Mouse (Mus musculus): ENCODE results near the gene Gpr15. TPM values are rescaled to one million over a fixed set of nuclear protein-coding genes. Genes with fewer than 3 reads are reported as not detected.
A peak's percentile ranks its signal among the peaks of the same experiment; 100 is the strongest.

Gene Gpr15
- polyA plus RNA-seq, 2 experiments: 0.07 to 0.14 TPM

DNA sequence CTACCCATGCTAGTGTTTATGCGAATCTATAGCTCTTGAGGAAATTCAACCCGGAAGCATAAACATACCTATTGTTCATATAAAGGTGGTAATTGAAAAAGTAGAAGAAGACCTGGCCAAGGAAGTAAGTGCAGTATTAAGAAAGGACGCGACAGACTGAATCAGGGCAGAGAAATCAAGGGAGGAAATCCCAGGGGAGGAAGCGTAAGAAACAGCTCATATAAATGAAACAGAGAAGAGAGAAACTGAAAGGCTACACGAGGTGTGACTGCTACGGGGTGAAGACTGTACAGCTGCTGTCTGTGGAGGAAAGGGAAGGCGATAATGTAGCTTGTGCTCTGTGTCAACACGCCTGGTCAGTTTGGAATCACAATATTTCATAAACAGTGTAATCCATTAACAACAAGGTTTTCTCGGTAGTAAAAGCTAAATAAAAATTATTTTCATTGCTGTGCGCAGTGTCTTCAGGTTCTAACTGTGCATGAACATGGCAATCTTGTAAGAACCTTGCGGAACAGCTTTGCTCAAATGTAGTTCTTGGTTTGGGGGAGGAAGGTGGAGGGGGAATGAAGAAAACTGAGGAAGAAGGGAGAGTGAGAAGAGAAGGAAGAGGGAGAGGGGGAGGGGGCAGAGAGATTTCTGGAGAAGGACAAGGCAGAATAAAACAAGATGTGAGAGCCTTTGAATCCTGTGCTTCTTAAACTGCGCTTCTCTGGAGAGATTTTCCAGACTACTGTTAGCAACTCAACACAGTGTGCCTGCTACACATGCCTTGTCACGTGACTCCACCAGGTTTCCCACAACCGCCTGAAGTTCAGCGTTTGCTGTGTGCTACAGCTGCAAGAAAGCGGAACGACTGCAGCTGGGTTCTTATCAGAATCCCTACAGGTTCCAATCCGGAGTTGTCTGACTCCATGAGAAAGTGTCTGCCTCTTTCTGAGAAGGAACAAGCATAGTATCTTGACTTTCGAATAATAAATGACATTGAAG, 33.0 kb downstream of the Gpr15 start:
- Histone ChIP-seq H3K36me3 (replicated peaks; ENCODE audit: control insufficient read depth, insufficient read depth, low read depth) (peaks cover 16% of the 10 kb centered on the region), H3K4me2 (ENCODE audit: low read depth) (no peak overlapping the region; the same call in 1 of the 2 replicates), H3K4me3 (ENCODE audit: insufficient read depth in 1 of 2, low read depth in 2 of 2, low read length in 2 of 2) (no peak overlapping the region), H3K27ac (no peak overlapping the region), H3K9ac (replicated peaks) (no peak overlapping the region), H3K27me3 (ENCODE audit: control insufficient read depth, insufficient read depth, low read length) (no peaks in the 10 kb centered on the region), H3K4me1 (replicated peaks; ENCODE audit: control insufficient read depth in 2 of 2, insufficient read depth in 2 of 2, low read length in 1 of 2) (no peaks in the 10 kb centered on the region; a peak in 2 of 4 replicates), H3K9me3 (ENCODE audit: control insufficient read depth, low read length) (no peaks in the 10 kb centered on the region)
- WGBS (ENCODE audit: insufficient replicate concordance): 61% methylated on average over 20 of the region's 20 CpGs
- ATAC-seq (ENCODE audit: insufficient read depth) (no peak), DNase-seq (ENCODE audit: low read depth in 3 of 3, low spot score in 3 of 3) (no peak)
- TF ChIP-seq EP300 (IDR thresholded peaks at IDR 0.05; ENCODE audit: low read depth): no peak
- no peak for TF ChIP-seq CTCF (IDR thresholded peaks at IDR 0.05; ENCODE audit: low read depth)

GRCm38 (mm10) chr16:58684537-58684936, 34.3 kb downstream of the Gpr15 start:
- peak overlapping the region; percentile 31 for H3K27ac ChIP-seq
- H3K4me3 ChIP-seq (ENCODE audit: insufficient read depth in 1 of 2, low read depth in 2 of 2, low read length in 2 of 2): no peak overlapping the region
- H3K36me3 ChIP-seq (replicated peaks; ENCODE audit: control insufficient read depth, insufficient read depth, low read depth): peaks cover 24% of the 10 kb centered on the region
- no peaks in the 10 kb centered on the region for H3K27me3 ChIP-seq (ENCODE audit: control insufficient read depth, insufficient read depth, low read length)
- ATAC-seq (ENCODE audit: insufficient read depth): peak; percentile 22; the same call in 1 of the 2 replicates
- H3K9me3 ChIP-seq (ENCODE audit: control insufficient read depth, low read length): no peaks in the 10 kb centered on the region
- no peaks in the 10 kb centered on the region; a peak in 2 of 4 replicates for H3K4me1 ChIP-seq (replicated peaks; ENCODE audit: control insufficient read depth in 2 of 2, insufficient read depth in 2 of 2, low read length in 1 of 2)
- DNase-seq (ENCODE audit: low read depth in 3 of 3, low spot score in 3 of 3): no peak
- TF ChIP-seq CTCF (IDR thresholded peaks at IDR 0.05; ENCODE audit: low read depth): peak; percentile 55
- no peak for TF ChIP-seq EP300 (IDR thresholded peaks at IDR 0.05; ENCODE audit: low read depth)
- no peak overlapping the region for H3K9ac ChIP-seq (replicated peaks)
- no peak overlapping the region for H3K4me2 ChIP-seq (ENCODE audit: low read depth)

DNA sequence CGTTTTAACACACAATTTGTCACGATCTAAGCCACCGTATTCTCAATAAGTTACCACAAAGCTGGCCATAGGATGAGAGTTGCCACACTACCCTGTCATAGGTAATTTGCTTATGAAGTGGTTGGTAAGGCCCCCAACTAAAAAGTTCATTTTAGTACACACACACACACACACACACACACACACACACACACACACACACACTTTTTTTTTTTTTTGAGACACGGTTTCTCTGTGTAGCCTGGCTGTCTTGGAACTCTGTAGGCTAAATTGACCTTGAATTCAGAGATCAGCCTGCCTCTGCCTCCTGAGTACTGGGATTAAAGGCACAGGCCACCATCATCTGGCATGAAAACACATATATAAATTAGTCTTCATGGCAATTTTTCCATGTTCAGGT, 35.0 kb downstream of the Gpr15 start:
- Histone ChIP-seq H3K27me3 (ENCODE audit: control insufficient read depth, insufficient read depth, low read length) (no peaks in the 10 kb centered on the region), H3K4me3 (ENCODE audit: insufficient read depth in 1 of 2, low read depth in 2 of 2, low read length in 2 of 2) (no peak overlapping the region), H3K36me3 (replicated peaks; ENCODE audit: control insufficient read depth, insufficient read depth, low read depth) (peaks cover 27% of the 10 kb centered on the region), H3K4me2 (ENCODE audit: low read depth) (no peak overlapping the region), H3K27ac (peak overlapping the region; percentile 31), H3K9ac (replicated peaks) (no peak overlapping the region), H3K9me3 (ENCODE audit: control insufficient read depth, low read length) (no peaks in the 10 kb centered on the region), H3K4me1 (replicated peaks; ENCODE audit: control insufficient read depth in 2 of 2, insufficient read depth in 2 of 2, low read length in 1 of 2) (no peaks in the 10 kb centered on the region; a peak in 2 of 4 replicates)
- DNase-seq (ENCODE audit: low read depth in 3 of 3, low spot score in 3 of 3) (no peak), ATAC-seq (ENCODE audit: insufficient read depth) (no peak)
- 93% methylated on average over 4 of the region's 4 CpGs for WGBS (ENCODE audit: insufficient replicate concordance)
- TF ChIP-seq CTCF (IDR thresholded peaks at IDR 0.05; ENCODE audit: low read depth): no peak
- TF ChIP-seq EP300 (IDR thresholded peaks at IDR 0.05; ENCODE audit: low read depth): no peak

DNA sequence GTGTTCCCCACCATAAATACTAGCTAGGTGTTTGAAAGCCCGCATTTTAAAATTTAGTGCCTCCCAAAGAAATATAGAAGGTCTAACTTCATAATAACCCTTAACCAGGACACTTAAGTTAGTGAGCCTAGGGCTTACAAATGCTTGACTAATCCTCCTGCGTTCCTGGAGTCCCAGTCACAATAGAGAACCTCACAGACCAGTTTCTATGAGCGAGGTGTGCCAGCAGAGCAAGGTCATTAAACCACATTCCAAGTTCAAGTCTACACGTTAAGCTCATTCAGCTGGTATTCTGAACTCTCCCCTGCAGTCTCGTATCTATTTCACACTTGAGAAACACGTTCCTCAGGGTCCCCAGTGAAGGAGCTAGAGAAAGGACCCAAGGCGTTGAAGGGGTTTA, 36.0 kb downstream of the Gpr15 start:
- TF ChIP-seq CTCF (IDR thresholded peaks at IDR 0.05; ENCODE audit: low read depth) (no peak), EP300 (IDR thresholded peaks at IDR 0.05; ENCODE audit: low read depth) (no peak)
- 86% methylated on average over 7 of the region's 7 CpGs for WGBS (ENCODE audit: insufficient replicate concordance)
- no peak for ATAC-seq (ENCODE audit: insufficient read depth)
- Histone ChIP-seq H3K36me3 (replicated peaks; ENCODE audit: control insufficient read depth, insufficient read depth, low read depth) (peaks cover 38% of the 10 kb centered on the region), H3K9ac (replicated peaks) (no peak overlapping the region), H3K4me1 (replicated peaks; ENCODE audit: control insufficient read depth in 2 of 2, insufficient read depth in 2 of 2, low read length in 1 of 2) (peaks cover 0 to under 1% of the 10 kb centered on the region in 2 experiments; a peak in 3 of 4 replicates), H3K27ac (no peak overlapping the region), H3K27me3 (ENCODE audit: control insufficient read depth, insufficient read depth, low read length) (no peaks in the 10 kb centered on the region), H3K9me3 (ENCODE audit: control insufficient read depth, low read length) (no peaks in the 10 kb centered on the region), H3K4me2 (ENCODE audit: low read depth) (no peak overlapping the region), H3K4me3 (ENCODE audit: insufficient read depth in 1 of 2, low read depth in 2 of 2, low read length in 2 of 2) (no peak overlapping the region)
- no peak for DNase-seq (ENCODE audit: low read depth in 3 of 3, low spot score in 3 of 3)

DNA sequence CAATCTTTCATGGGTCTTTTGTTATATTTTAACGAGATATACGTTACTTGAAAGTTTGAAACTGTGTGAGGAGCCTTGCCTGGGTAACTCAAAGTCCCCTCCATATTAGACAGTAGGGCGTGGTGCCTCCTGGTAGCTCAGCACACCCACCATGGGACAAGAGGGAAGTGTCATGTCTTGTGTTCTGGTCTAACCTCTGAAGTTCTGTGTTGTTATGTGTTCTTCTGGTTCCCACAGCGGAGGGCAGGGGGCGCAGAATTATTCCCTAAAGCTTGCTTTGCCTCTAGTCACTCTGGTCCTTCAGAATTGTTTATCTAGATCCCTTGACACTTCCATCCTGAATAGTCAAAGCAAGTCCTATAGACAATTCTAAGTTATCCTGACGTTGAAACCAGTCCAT, 36.8 kb downstream of the Gpr15 start:
- Histone ChIP-seq H3K9me3 (ENCODE audit: control insufficient read depth, low read length) (no peaks in the 10 kb centered on the region), H3K4me3 (ENCODE audit: insufficient read depth in 1 of 2, low read depth in 2 of 2, low read length in 2 of 2) (no peak overlapping the region), H3K4me2 (ENCODE audit: low read depth) (no peak overlapping the region), H3K4me1 (replicated peaks; ENCODE audit: control insufficient read depth in 2 of 2, insufficient read depth in 2 of 2, low read length in 1 of 2) (peaks cover 6 to 8% of the 10 kb centered on the region in 2 experiments; a peak in 3 of 4 replicates), H3K9ac (replicated peaks) (no peak overlapping the region), H3K27me3 (ENCODE audit: control insufficient read depth, insufficient read depth, low read length) (no peaks in the 10 kb centered on the region), H3K27ac (no peak overlapping the region; the same call in 1 of the 2 replicates), H3K36me3 (replicated peaks; ENCODE audit: control insufficient read depth, insufficient read depth, low read depth) (peaks cover 46% of the 10 kb centered on the region)
- ATAC-seq (ENCODE audit: insufficient read depth) (no peak), DNase-seq (ENCODE audit: low read depth in 3 of 3, low spot score in 3 of 3) (no peak)
- 85% methylated on average over 6 of the region's 6 CpGs for WGBS (ENCODE audit: insufficient replicate concordance)
- TF ChIP-seq CTCF (IDR thresholded peaks at IDR 0.05; ENCODE audit: low read depth) (no peak), EP300 (IDR thresholded peaks at IDR 0.05; ENCODE audit: low read depth) (no peak)

Measured in liver, embryonic 14.5 days (tissue).